Mouse (Mus musculus) retina, adult 2 months (tissue): ENCODE data around the gene Mertk.

ENCODE experiments used
- DNase-seq: peaks from one replicate; pipeline ENCODE4 v3.0.0-alpha.2; 2012; ENCODE audit warnings: low read depth, low spot score

Mertk gene

DNA sequence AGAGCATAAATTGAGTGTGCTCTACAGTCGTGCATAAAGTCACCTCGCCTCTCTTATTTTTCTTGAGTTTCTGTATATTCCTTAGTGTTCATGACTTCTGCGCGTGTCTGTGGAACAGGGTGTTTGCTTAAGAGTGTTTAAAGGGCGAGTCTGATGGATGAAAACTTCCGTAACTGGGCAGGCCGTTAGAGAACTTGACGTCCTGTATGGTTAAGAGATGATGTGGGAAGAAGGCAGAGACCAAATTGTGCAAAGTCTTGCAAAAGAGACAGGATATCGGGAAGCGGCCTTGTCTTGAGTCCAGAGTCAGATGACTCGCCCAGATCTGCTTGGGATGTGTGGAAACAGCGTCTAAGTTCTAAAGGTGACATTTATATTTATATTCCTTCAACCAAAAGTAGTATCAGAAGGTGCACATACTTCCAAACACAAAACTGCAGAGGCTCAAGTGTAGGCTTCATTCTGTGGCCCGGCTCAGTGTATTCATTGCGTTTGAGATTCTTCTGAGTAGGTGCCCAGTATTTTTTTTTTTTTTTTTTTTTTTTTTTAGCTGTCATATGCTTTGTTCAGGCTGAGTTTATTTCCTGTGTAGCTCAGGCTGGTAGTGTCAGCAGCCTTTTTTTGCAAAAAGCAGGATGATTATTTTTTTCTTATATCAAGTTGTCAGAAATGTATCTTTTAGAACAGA is 120.3 kb downstream of the Mertk start:
- DNase-seq = no peak

DNA sequence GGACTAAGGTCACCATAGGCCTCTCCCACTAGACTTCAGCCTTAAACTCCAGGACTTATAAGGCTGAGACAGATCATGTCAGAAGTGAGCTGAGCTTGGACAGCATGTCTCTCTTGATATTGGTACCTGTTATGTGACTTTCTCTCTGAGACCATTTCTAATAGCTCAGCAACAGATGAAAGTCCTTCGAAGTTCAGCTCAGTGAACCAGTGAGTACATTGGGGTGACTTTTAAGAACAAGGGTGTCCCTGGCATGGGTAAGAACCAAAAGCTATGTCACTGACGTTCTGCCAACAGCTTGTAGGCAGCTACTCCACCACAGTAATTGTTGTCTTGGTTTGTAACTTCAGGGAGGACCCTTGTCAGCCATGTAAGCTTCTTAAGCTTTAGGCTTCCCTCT is 121.9 kb downstream of the Mertk start:
- no peak for DNase-seq

DNA sequence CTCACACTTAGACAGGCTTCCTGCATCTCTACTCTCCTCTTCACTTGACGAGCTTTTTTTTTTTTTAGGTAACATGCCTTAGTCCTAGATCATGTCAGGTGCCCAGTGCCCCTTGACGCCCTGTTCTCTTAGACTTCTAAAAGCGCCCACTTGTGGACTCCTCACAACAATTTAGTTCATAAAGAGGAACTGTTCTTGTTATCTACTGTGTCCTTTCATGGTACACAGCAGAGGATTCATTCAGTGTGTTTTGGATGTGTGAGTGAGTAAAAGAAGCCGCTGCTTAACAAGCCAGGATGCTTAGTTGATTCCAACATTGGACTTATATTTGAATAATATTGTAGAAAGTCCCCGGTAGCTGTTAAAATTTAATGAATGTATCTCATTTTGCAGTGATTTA is 125.1 kb downstream of the Mertk start:
- no peak for DNase-seq

DNA sequence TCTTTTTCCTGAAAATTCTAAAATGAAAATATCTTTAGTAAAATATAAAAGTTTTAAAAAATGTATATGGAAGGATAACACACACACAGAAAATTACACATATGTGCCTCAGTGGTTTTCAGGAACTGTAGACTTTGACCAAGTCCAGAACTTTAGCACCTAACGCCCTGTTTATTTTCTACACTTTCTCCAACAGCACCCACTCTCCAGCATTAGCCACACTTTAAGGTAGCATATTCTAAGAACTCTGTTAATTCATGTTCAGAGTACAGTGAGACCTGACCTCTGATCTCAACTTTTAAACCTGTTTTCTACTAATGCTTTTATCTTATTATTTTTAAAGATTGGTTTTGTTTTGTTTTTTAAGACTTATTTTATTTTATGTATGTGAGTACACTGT is 129.0 kb downstream of the Mertk start:
- DNase-seq = no peak

DNA sequence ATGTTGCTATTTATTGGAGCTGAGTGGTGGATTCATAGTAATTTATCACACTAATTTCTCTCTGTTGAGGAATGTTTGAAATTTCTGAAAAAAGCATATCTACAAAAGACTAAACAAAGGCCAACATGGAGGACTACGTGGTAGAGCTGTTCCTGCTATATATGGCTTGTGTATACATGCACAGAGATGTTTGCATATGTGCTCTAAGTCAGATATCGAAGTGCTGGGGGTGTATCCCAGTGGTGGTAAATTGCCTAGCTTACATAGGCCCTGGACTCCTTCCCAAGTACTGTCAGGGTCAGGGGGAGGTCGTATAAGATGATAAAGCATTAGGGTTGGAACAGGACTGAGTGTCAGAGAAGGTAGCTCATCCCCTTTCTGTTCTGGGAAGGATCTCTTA is 133.9 kb downstream of the Mertk start:
- DNase-seq = no peak

DNA sequence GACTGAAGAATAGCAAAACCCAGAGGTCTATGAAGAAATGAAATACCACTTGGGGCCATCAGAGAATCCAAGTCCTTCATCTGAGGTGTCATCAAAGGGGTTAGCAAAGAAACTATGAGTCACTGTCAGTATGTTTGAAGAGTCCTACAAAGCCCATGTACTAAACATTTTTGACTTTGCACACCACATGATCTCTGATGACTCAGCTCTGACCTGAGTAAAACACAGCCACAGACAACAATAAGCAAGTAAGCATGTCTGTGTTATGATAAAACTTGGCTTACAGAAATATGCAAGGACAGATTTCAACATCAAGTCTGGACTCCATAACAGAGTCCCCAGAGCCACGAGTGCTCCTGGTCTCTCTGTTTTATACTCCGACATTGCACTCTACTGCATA is 134.3 kb downstream of the Mertk start:
- no peak for DNase-seq

DNA sequence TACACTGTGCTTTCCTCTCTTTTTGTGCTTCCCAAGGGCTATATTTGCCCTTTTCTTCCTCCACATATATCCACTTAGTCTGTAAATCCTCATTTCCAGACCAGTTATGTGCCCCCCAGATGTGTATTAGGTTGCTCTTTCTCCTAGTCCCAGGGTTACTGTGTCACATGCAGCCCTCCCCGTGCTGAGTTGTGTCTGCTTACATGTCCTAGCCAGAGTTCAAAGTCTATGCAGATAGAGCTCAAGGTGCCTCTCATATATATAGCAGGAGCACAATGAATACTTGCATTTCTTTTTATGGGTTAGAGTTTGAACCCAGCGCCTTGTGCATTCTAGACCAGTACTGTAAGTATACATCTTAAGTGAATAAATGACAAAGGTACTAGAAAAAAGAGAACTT is 134.7 kb downstream of the Mertk start:
- no peak for DNase-seq

DNA sequence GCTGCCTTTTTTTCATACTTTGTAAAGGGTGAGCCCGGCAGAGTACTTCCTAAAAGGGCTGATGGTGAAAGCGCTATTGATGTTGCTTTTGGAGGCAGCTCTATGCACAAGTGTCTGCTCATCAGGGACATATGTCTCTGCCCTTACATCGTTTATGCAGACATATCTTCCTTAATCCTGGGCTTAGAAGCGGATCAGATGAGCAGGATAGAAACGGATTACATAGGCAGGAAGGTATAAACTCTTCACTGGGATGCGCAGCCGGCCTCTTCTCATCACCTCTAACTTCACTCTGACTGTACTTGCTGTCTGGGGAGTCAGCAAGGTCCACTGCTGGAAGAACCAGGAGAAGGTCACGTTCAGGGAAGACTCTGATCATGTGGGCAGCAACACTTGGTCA is 138.8 kb downstream of the Mertk start:
- peak; percentile 74 for DNase-seq

DNA sequence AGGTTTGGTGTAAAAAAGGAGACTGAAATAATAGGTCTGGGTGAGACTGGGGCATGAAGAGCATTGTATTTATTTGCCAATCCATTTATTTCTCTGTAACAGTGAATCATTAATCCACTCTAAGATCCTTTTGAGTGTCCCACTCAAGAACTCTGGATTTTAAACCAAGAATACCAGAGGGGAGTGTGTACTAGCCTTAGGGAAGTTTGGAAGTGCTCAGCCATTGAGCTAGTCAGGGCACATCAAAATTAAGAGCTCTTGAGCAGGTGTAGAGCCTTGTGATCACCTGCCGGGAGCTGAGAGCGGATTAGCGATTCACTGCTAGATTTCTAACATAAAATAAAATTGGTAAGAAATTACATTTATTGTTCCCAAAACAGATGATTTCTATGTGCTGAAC is 139.9 kb downstream of the Mertk start:
- no peak for DNase-seq

DNA sequence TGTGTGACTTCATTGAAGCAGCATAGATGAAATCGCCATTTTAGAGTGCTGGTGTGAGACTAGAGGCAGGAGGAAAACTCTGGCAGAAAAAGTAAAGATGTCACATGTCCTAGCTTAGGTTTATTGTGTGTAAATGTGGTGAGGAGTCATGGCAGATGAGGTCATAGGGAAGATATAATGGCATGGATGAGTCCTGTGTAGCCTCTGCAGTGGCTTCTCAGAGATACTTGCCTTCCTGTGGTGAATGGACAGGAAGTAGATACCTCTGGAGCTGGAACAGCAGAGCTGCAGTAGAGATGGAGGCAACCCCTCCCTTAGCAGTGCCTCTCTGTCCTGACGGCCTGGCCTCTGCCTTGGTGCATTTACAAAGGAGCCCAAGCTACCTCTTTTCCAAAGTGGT is 140.7 kb downstream of the Mertk start:
- no peak for DNase-seq

DNA sequence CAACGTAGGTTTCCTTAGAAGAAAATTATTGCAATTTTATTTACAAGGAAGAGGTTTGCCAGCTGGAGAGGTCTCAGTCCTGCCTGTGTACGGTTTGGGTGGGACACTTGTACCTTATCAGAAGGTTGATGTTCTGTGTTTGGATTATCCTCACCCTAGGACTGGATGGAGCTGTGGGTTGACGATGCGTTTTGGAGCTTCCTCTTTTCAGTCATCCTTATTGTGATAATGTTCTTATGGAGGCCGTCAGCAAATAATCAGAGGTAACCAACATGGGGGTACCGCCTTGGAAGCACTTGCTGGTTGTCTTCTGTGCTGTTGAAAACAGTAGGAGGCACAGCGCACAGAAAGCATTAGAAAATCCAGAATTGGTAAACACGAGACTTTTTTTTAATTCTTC is 143.7 kb downstream of the Mertk start:
- DNase-seq = no peak

DNA sequence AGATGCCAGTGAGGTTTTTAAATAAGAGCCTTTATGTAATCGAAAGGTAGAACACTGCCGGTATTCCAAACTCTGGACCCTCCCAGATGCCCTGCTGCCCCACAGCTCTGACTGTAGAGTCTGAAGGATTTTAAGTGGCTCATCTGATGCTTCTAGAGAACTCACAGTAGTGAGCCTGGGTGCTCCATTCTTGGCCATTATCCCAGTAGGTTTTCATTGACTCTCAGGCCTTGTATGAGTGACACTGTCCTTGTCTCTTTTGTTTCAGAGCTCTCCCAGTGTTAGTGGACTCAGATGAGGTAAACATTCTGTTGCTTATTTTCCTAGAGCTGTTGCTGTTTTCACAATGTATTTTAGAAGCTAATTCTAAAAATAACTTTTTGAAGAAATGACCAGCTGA is 151.3 kb downstream of the Mertk start:
- DNase-seq = no peak
